Mouse (Mus musculus): ENCODE data around the gene Fbxw16. TPM values are rescaled to one million over a fixed set of nuclear protein-coding genes. Genes with fewer than 3 reads are reported as not detected.

The Fbxw16 gene
- polyA plus RNA-seq (2014; fragmentation: Illumina TruSeq; extraction: RNeasy Lipid Tissue Mini Kit (QIAGEN cat#74804); ENCODE audit: low read depth, low replicate concordance) = not detected

GRCm38 (mm10) chr9:109449040-109449439, at the start of gene Fbxw16:
Gene Fbxw16 (minus strand): TSS chr9:109449140.

GRCm38 (mm10) chr9:109495775-109496174, 46.8 kb upstream of the Fbxw16 start, which contains the start of gene Fbxw19:
Gene Fbxw19 (minus strand): TSS chr9:109495875.

GRCm38 (mm10) chr9:109404196-109404595, 44.7 kb downstream of the Fbxw16 start, which contains the start of gene Fbxw22:
Gene Fbxw22 (minus strand): TSS chr9:109404296.

Other genes with a start within 250 kb of the Fbxw16 start
- gene Fbxw20, start 214.4 kb downstream of the Fbxw16 start, polyA plus RNA-seq (2014; fragmentation: Illumina TruSeq; extraction: RNeasy Lipid Tissue Mini Kit (QIAGEN cat#74804); ENCODE audit: low read depth, low replicate concordance) = not detected
- not detected for gene Fbxw14, start 161.5 kb downstream of the Fbxw16 start, polyA plus RNA-seq (2014; fragmentation: Illumina TruSeq; extraction: RNeasy Lipid Tissue Mini Kit (QIAGEN cat#74804); ENCODE audit: low read depth, low replicate concordance)
- not detected for gene Fbxw28, start 109.5 kb downstream of the Fbxw16 start, polyA plus RNA-seq (2014; fragmentation: Illumina TruSeq; extraction: RNeasy Lipid Tissue Mini Kit (QIAGEN cat#74804); ENCODE audit: low read depth, low replicate concordance)
- not detected for gene Fbxw22, start 44.8 kb downstream of the Fbxw16 start, polyA plus RNA-seq (2014; fragmentation: Illumina TruSeq; extraction: RNeasy Lipid Tissue Mini Kit (QIAGEN cat#74804); ENCODE audit: low read depth, low replicate concordance)
- not detected for gene Fbxw19, start 46.7 kb upstream of the Fbxw16 start, polyA plus RNA-seq (2014; fragmentation: Illumina TruSeq; extraction: RNeasy Lipid Tissue Mini Kit (QIAGEN cat#74804); ENCODE audit: low read depth, low replicate concordance)
- gene Fbxw15, start 119.1 kb upstream of the Fbxw16 start, polyA plus RNA-seq (2014; fragmentation: Illumina TruSeq; extraction: RNeasy Lipid Tissue Mini Kit (QIAGEN cat#74804); ENCODE audit: low read depth, low replicate concordance) = not detected
- not detected for gene Fbxw24, start 176.9 kb upstream of the Fbxw16 start, polyA plus RNA-seq (2014; fragmentation: Illumina TruSeq; extraction: RNeasy Lipid Tissue Mini Kit (QIAGEN cat#74804); ENCODE audit: low read depth, low replicate concordance)
- gene Fbxw25, start 215.5 kb upstream of the Fbxw16 start, polyA plus RNA-seq (2014; fragmentation: Illumina TruSeq; extraction: RNeasy Lipid Tissue Mini Kit (QIAGEN cat#74804); ENCODE audit: low read depth, low replicate concordance) = not detected